Mouse (Mus musculus) bone marrow macrophage, adult 2 months (primary cell): ENCODE measurements around the gene Pigq. TPM values are rescaled to one million over a fixed set of nuclear protein-coding genes. Genes with fewer than 3 reads are reported as not detected.

Experiments used
- H3K27ac ChIP-seq: 2 replicates; pipeline ENCODE4 v1.5.1; 2012; ENCODE audit warnings: low read depth, low read length; ENCODE audit not compliant: insufficient read depth
- H3K4me1 ChIP-seq: 2 replicates; pipeline ENCODE4 v1.6.1; 2012; ENCODE audit warnings: low read length; ENCODE audit not compliant: control insufficient read depth, insufficient read depth
- H3K4me3 ChIP-seq: 2 replicates; pipeline ENCODE4 v1.5.1; 2012; ENCODE audit warnings: mild to moderate bottlenecking, low read length, moderate library complexity; ENCODE audit not compliant: insufficient read depth
- CTCF ChIP-seq: IDR thresholded peaks from 2 replicates; pipeline ENCODE4 v1.5.1; 2012; ENCODE audit warnings: low read depth, mild to moderate bottlenecking, low read length, moderate library complexity
- POLR2A ChIP-seq: IDR thresholded peaks from 2 replicates; pipeline ENCODE4 v1.6.1; 2012; ENCODE audit warnings: mild to moderate bottlenecking, low read depth, low read length, borderline replicate concordance
- polyA plus RNA-seq: library from polyadenylated mRNA; stranded (reverse); fragments of >200 nt; gene quantifications from 2 replicates; pipeline ENCODE4 v1.2.4, GENCODE M21; 2012; ENCODE audit not compliant: missing spikeins, insufficient read depth, insufficient read length

Pigq gene
- polyA plus RNA-seq, 1 experiment = 51.1 TPM

- Histone ChIP-seq H3K4me3 (peak overlapping the region; percentile 19), H3K4me1 (peaks cover 45% of the 10 kb centered on the region), H3K27ac (peak overlapping the region; percentile 67)
- no peak for TF ChIP-seq POLR2A
- TF ChIP-seq CTCF = no peak
Observed at GRCm38 (mm10) chr17:25911816-25912215, 32.9 kb downstream of the Pigq start.

- Histone ChIP-seq H3K4me3 (no peak overlapping the region), H3K4me1 (peaks cover 31% of the 10 kb centered on the region), H3K27ac (no peak overlapping the region)
- TF ChIP-seq POLR2A (no peak), CTCF (no peak)
Observed at GRCm38 (mm10) chr17:25907640-25908039, 37.1 kb downstream of the Pigq start.

GRCm38 (mm10) chr17:25903061-25903460, 41.7 kb downstream of the Pigq start:
- Histone ChIP-seq H3K27ac (no peak overlapping the region), H3K4me3 (no peak overlapping the region), H3K4me1 (peaks cover 26% of the 10 kb centered on the region)
- TF ChIP-seq CTCF (no peak), POLR2A (no peak)

- no peak overlapping the region for H3K4me3 ChIP-seq
- H3K4me1 ChIP-seq = peaks cover 43% of the 10 kb centered on the region
- H3K27ac ChIP-seq = no peak overlapping the region
- TF ChIP-seq CTCF = no peak
- no peak for TF ChIP-seq POLR2A
Observed at GRCm38 (mm10) chr17:25900193-25900592, 44.5 kb downstream of the Pigq start.

- Histone ChIP-seq H3K4me3 (no peak overlapping the region), H3K4me1 (peaks cover 35% of the 10 kb centered on the region), H3K27ac (no peak overlapping the region)
- TF ChIP-seq POLR2A (no peak), CTCF (no peak)
Observed at GRCm38 (mm10) chr17:25895891-25896290, 48.8 kb downstream of the Pigq start.

GRCm38 (mm10) chr17:25895415-25895814, 49.3 kb downstream of the Pigq start:
- no peak for TF ChIP-seq POLR2A
- TF ChIP-seq CTCF = no peak
- Histone ChIP-seq H3K4me1 (peaks cover 35% of the 10 kb centered on the region), H3K4me3 (no peak overlapping the region), H3K27ac (no peak overlapping the region)

GRCm38 (mm10) chr17:25893975-25894617, 50.6 kb downstream of the Pigq start:
- Histone ChIP-seq H3K4me1 (peaks cover 27% of the 10 kb centered on the region), H3K4me3 (no peak overlapping the region), H3K27ac (no peak overlapping the region)
- TF ChIP-seq POLR2A (no peak), CTCF (peak; percentile 53)

GRCm38 (mm10) chr17:25888837-25889236, 55.9 kb downstream of the Pigq start:
- TF ChIP-seq CTCF (no peak), POLR2A (no peak)
- no peak overlapping the region for H3K4me3 ChIP-seq
- H3K27ac ChIP-seq = no peak overlapping the region
- no peaks in the 10 kb centered on the region for H3K4me1 ChIP-seq

- no peak overlapping the region for H3K4me3 ChIP-seq
- no peak for TF ChIP-seq CTCF
- TF ChIP-seq POLR2A = no peak
- no peaks in the 10 kb centered on the region for H3K4me1 ChIP-seq
- no peak overlapping the region for H3K27ac ChIP-seq
Observed at GRCm38 (mm10) chr17:25887467-25887866, 57.3 kb downstream of the Pigq start.

- H3K27ac ChIP-seq = no peak overlapping the region
- TF ChIP-seq POLR2A = no peak
- TF ChIP-seq CTCF = no peak
- no peaks in the 10 kb centered on the region for H3K4me1 ChIP-seq
- no peak overlapping the region for H3K4me3 ChIP-seq
Observed at GRCm38 (mm10) chr17:25886806-25887205, 57.9 kb downstream of the Pigq start.
